Mouse (Mus musculus) left cerebral cortex, postnatal 4 days (tissue): ENCODE data around the gene Grm7. TPM values are rescaled to one million over a fixed set of nuclear protein-coding genes. Genes with fewer than 3 reads are reported as not detected.
A peak's percentile ranks its signal among the peaks of the same experiment; 100 is the strongest.

ENCODE experiments used
- DNase-seq: peaks from one replicate; pipeline ENCODE4 v3.0.0-alpha.2; 2022
- intact Hi-C: fragments of 180-260 bp; cut with DNase I; formaldehyde crosslinking; loops from one replicate; pipeline ENCODE4 v1.15.1; 2025
- total RNA-seq, 2 experiments: library from RNA; stranded (reverse); gene quantifications; 2 replicates each; pipeline ENCODE4 v1.2.3; 2021

Grm7 gene
- total RNA-seq, 2 experiments from 2014 or later: 77.8 to 78.8 TPM

- intact Hi-C loops: no loop called here
- no peak for DNase-seq
Observed at GRCm38 (mm10) chr6:111303912-111304555, 658.7 kb downstream of the Grm7 start.

- no peak for DNase-seq
- intact Hi-C loops: no loop called here
Observed at GRCm38 (mm10) chr6:111361681-111362080, 716.3 kb downstream of the Grm7 start.

- intact Hi-C loops: no loop called here
- DNase-seq: no peak
Observed at GRCm38 (mm10) chr6:111368111-111368510, 722.7 kb downstream of the Grm7 start.

- intact Hi-C loops: no loop called here
- DNase-seq: no peak
Observed at GRCm38 (mm10) chr6:111368551-111368950, 723.2 kb downstream of the Grm7 start.

GRCm38 (mm10) chr6:111369013-111369412, 723.6 kb downstream of the Grm7 start:
- intact Hi-C loops: no loop called here
- DNase-seq: no peak

- intact Hi-C loops: no loop called here
- DNase-seq: no peak
Observed at GRCm38 (mm10) chr6:111371581-111372349, 726.4 kb downstream of the Grm7 start.

- peak; percentile 69 for DNase-seq
- intact Hi-C loops: no loop called here
Observed at GRCm38 (mm10) chr6:111372626-111373380, 727.4 kb downstream of the Grm7 start.

- intact Hi-C loops: no loop called here
Observed at GRCm38 (mm10) chr6:111380710-111381109, 735.3 kb downstream of the Grm7 start.

GRCm38 (mm10) chr6:111408750-111409149, 763.4 kb downstream of the Grm7 start:
- intact Hi-C loops: no loop called here
- DNase-seq: no peak

More at GRCm38 (mm10) chr6:111380710-111381109, 735.3 kb downstream of the Grm7 start:
- no peak for DNase-seq

GRCm38 (mm10) chr6:111424737-111425136, 779.4 kb downstream of the Grm7 start:
- DNase-seq: peak; percentile 65
- intact Hi-C loops: no loop called here

- DNase-seq: no peak
- intact Hi-C loops: no loop called here
Observed at GRCm38 (mm10) chr6:111446228-111446627, 800.8 kb downstream of the Grm7 start.

GRCm38 (mm10) chr6:111447851-111448250, 802.5 kb downstream of the Grm7 start:
- intact Hi-C loops: no loop called here

GRCm38 (mm10) chr6:111449054-111449783, 803.8 kb downstream of the Grm7 start:
- intact Hi-C loops: no loop called here
- DNase-seq: no peak

More at GRCm38 (mm10) chr6:111447851-111448250, 802.5 kb downstream of the Grm7 start:
- DNase-seq: no peak

GRCm38 (mm10) chr6:111481866-111482265, 836.5 kb downstream of the Grm7 start:
- no peak for DNase-seq
- intact Hi-C loops: no loop called here

GRCm38 (mm10) chr6:111486081-111486480, 840.7 kb downstream of the Grm7 start:
- DNase-seq: no peak
- intact Hi-C loops: no loop called here

GRCm38 (mm10) chr6:111487556-111487955, 842.2 kb downstream of the Grm7 start:
- intact Hi-C loops: no loop called here
- no peak for DNase-seq

- intact Hi-C loops: loop anchor here (5.0 kb wide), 1 partner anchor 260 kb away; no protein-coding TSS in a partner anchor
- DNase-seq: no peak
Observed at GRCm38 (mm10) chr6:111492166-111492565, 846.8 kb downstream of the Grm7 start.

GRCm38 (mm10) chr6:111499542-111499941, 854.2 kb downstream of the Grm7 start:
- intact Hi-C loops: no loop called here
- no peak for DNase-seq

GRCm38 (mm10) chr6:111510768-111511459, 865.5 kb downstream of the Grm7 start:
- no peak for DNase-seq
- intact Hi-C loops: no loop called here

- intact Hi-C loops: no loop called here
- DNase-seq: no peak
Observed at GRCm38 (mm10) chr6:111512359-111512758, 867.0 kb downstream of the Grm7 start.
